Mouse (Mus musculus): ENCODE data around the gene Fam149a. TPM values are rescaled to one million over a fixed set of nuclear protein-coding genes. Genes with fewer than 3 reads are reported as not detected.

The Fam149a gene
- polyA plus RNA-seq, 1 experiment from 2014 or later, result 15.7 TPM

DNA sequence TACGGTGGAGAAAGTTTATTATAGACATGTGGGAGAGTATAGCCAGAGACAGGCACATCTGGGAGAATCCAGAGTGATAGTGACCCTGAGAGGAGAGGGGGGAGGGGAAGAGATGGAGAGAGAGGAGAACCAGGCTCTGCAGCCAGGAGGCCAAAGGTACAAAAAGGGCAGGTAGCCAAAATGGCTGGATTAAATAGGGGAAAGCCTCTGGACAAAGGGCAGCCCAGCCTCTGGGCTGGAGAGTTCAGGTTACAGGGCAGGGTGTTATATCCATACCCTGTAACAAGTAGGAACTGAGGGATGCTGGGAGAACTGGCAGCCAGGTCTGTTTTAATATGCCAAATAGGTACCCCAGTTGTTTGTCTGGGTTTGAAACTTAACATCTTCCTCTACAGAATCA lies 18.9 kb downstream of the Fam149a start:
- Histone ChIP-seq H3K9me3 (replicated peaks) (no peaks in the 10 kb centered on the region), H3K4me2 (replicated peaks) (no peak overlapping the region), H3K4me3 (replicated peaks) (no peak overlapping the region)

GRCm38 (mm10) chr8:45362323-45362722 lies 19.8 kb downstream of the Fam149a start:
- Histone ChIP-seq H3K9ac (no peak overlapping the region), H3K36me3 (no peaks in the 10 kb centered on the region), H3K9me3 (replicated peaks) (no peaks in the 10 kb centered on the region), H3K27me3 (no peaks in the 10 kb centered on the region), H3K4me3 (replicated peaks) (no peak overlapping the region), H3K4me1 (no peaks in the 10 kb centered on the region), H3K27ac (replicated peaks) (no peak overlapping the region), H3K4me2 (replicated peaks) (no peak overlapping the region)
- WGBS, result 57% methylated on average over 6 of the region's 6 CpGs
- no peak for ATAC-seq (ENCODE audit: insufficient number of reproducible peaks, low FRiP score, low TSS enrichment, low read depth)

More for the DNA sequence above, 18.9 kb downstream of the Fam149a start:
- Histone ChIP-seq H3K27me3 (no peaks in the 10 kb centered on the region), H3K9ac (no peak overlapping the region), H3K27ac (replicated peaks) (no peak overlapping the region), H3K36me3 (no peaks in the 10 kb centered on the region), H3K4me1 (no peaks in the 10 kb centered on the region)
- no peak for ATAC-seq (ENCODE audit: insufficient number of reproducible peaks, low FRiP score, low TSS enrichment, low read depth)
- 51% methylated on average over 1 of the region's 1 CpGs for WGBS

DNA sequence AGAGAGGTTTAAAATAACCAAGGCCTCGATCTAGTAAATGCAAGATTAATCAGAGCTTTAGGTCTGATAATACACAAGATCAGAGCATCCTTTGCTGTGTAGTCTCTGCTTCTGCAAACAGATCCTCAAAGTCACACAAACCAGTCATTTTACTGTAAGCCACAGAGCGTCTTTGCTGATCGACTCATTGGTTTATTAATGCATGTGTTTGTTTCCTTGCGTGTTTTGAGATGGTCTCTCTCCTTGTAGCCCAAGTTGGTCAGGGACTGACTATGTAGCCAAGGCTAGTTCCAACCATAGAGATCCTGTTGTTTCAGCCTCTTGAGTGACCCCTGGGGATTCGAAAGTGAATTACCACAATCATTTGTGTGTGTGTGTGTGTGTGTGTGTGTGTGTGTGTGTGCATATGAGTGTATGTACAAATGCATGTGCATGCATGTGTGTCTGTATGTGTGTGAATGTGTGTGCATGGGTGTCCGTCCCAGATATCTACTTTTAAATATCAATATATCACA lies 22.9 kb downstream of the Fam149a start:
- Histone ChIP-seq H3K4me2 (replicated peaks) (peak overlapping the region; percentile 87), H3K36me3 (0 out of 2 replicates have a peak, but pooled peaks cover 3% of the 10 kb centered on the region), H3K4me1 (no peaks in the 10 kb centered on the region), H3K4me3 (replicated peaks) (peak overlapping the region; percentile 65), H3K27me3 (no peaks in the 10 kb centered on the region), H3K9me3 (replicated peaks) (no peaks in the 10 kb centered on the region), H3K27ac (replicated peaks) (no peak overlapping the region), H3K9ac (no peak overlapping the region)
- no peak for ATAC-seq (ENCODE audit: insufficient number of reproducible peaks, low FRiP score, low TSS enrichment, low read depth)
- WGBS, result 77% methylated on average over 6 of the region's 6 CpGs

- Histone ChIP-seq H3K27me3 (no peaks in the 10 kb centered on the region), H3K4me2 (replicated peaks) (peak overlapping the region; percentile 87), H3K36me3 (0 out of 2 replicates have a peak, but pooled peaks cover 3% of the 10 kb centered on the region), H3K4me3 (replicated peaks) (peak overlapping the region; percentile 65), H3K9me3 (replicated peaks) (no peaks in the 10 kb centered on the region), H3K9ac (peak overlapping the region; percentile 64), H3K27ac (replicated peaks) (peak overlapping the region; percentile 66), H3K4me1 (no peaks in the 10 kb centered on the region)
- WGBS, result 2% methylated on average over 49 of the region's 49 CpGs
- ATAC-seq (ENCODE audit: insufficient number of reproducible peaks, low FRiP score, low TSS enrichment, low read depth), result peak; percentile 79; the same call in 1 of the 2 replicates
Observed at GRCm38 (mm10) chr8:45358132-45358918, 23.8 kb downstream of the Fam149a start.

DNA sequence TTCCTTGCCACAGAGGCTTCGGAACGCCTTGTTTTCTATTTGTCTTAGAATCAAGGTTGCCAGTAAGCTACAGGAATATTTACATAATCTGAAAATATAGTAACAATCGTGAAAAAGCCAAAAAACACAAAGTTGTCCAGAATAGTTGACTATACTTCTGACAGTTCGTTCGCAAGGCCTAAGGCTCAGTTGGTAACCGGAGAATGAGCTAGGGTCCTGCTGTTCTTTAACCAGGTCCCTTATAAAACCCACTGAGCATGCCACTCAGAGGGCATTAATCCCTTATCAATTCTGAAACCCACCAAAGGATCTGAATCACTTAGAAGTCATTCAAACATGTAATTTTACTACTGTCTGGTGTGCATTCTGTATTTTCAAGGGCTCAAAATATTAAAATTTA lies 26.3 kb downstream of the Fam149a start:
- no peaks in the 10 kb centered on the region for H3K27me3 ChIP-seq

DNA sequence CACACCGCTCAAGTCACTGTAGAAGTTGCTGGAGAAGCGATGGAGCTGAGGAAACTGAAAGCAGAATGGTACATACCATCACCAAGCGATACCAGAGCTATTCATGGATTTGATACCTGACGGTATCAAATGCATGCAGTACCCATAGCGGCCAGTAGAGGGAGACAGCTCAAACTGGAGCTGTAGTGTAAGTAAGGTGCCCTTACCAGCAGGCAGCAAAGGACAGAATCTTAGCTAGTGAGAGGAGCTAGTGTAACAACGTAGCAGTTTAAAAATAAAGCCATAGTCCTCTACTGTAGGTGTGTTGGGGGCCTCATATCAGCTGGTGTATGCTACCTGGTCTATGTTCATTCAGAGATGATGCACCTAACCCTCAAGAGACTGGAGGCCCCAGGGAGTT lies 37.1 kb downstream of the Fam149a start:
- no peak for ATAC-seq (ENCODE audit: insufficient number of reproducible peaks, low FRiP score, low TSS enrichment, low read depth)
- WGBS, result 13% methylated on average over 6 of the region's 6 CpGs
- Histone ChIP-seq H3K4me1 (no peaks in the 10 kb centered on the region), H3K9me3 (replicated peaks) (no peaks in the 10 kb centered on the region), H3K4me3 (replicated peaks) (no peak overlapping the region), H3K4me2 (replicated peaks) (no peak overlapping the region), H3K9ac (no peak overlapping the region), H3K36me3 (no peaks in the 10 kb centered on the region; the same call in 1 of the 2 replicates), H3K27me3 (no peaks in the 10 kb centered on the region), H3K27ac (replicated peaks) (no peak overlapping the region)

More for the DNA sequence above, 26.3 kb downstream of the Fam149a start:
- Histone ChIP-seq H3K9ac (no peak overlapping the region), H3K4me3 (replicated peaks) (no peak overlapping the region), H3K9me3 (replicated peaks) (no peaks in the 10 kb centered on the region), H3K4me1 (no peaks in the 10 kb centered on the region), H3K36me3 (0 out of 2 replicates have a peak, but pooled peaks cover 8% of the 10 kb centered on the region), H3K4me2 (replicated peaks) (no peak overlapping the region), H3K27ac (replicated peaks) (no peak overlapping the region)
- 84% methylated on average over 6 of the region's 6 CpGs for WGBS
- ATAC-seq (ENCODE audit: insufficient number of reproducible peaks, low FRiP score, low TSS enrichment, low read depth), result no peak

DNA sequence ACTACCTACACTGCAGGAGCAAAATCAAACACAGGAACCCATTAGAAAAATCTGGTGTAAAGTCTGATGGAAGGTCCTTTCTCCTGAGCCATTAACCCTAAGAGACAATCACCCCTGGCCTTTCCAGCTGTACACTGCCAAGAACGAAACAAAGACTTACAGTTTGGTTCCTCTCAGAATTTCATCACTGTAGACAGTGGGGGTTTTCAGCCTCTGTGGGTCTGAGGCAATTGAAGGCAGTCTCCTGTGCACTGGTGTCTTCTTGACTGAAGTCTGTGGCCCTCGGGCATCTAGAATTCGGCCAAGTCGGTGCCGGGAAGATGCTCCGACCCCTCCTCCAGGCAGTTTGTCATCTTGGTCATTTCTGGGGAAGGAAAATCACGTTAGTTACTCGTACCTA lies 37.8 kb downstream of the Fam149a start:
- Histone ChIP-seq H3K36me3 (no peaks in the 10 kb centered on the region; the same call in 1 of the 2 replicates), H3K9ac (no peak overlapping the region), H3K9me3 (replicated peaks) (no peaks in the 10 kb centered on the region), H3K27ac (replicated peaks) (no peak overlapping the region), H3K4me2 (replicated peaks) (no peak overlapping the region), H3K4me3 (replicated peaks) (no peak overlapping the region), H3K4me1 (no peaks in the 10 kb centered on the region), H3K27me3 (no peaks in the 10 kb centered on the region)
- ATAC-seq (ENCODE audit: insufficient number of reproducible peaks, low FRiP score, low TSS enrichment, low read depth), result no peak
- 86% methylated on average over 8 of the region's 8 CpGs for WGBS

DNA sequence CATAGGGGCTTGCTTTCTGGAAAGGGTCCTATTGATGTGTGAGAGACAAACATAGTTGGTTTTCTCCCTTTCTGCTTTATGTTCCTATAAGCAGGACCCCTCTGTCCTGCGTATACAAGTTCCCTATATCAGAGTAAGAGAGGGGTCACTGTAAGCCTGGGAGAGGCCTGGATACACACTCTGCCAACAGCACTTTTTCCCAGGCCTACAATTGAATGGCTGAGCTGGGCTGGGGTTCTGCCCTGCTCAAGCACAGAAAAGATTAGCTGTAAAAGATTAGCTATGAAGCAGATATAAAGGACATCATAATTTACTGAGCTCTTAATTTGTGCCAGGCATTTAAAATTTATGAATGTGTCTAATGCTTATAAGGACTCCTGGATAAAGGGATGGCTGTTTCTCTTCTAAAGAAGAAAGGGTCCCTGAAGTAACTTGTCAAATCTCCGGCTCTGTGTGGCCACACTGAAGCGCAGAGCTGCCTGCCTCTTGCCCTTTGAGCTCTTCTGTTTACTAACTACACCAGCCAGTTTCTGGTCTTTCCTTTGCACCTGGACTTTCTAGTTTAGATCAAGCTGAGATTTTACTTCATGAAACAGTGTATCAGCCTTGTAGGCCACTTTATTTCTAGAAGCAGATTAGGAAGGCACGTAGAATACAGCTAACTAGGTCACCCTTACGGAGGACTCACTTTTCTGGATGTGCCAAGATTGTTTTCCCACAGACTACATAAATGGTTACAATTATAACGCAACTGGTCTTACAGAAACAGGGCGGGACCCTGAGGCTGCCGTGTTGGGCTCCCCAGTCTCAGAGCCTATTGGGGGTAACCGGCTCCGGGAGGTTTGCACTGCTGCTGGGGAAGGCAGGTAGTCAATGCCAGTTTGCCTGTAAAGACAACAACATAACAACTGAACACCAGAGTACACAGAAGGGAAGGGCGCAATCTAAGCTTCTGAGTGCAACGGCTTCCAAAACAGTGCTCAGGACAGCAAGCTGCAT lies 40.2 kb downstream of the Fam149a start:
- H3K9ac ChIP-seq, result no peak overlapping the region
- H3K27me3 ChIP-seq, result no peaks in the 10 kb centered on the region
- no peaks in the 10 kb centered on the region for H3K4me1 ChIP-seq
- no peak overlapping the region for H3K27ac ChIP-seq (replicated peaks)
- no peaks in the 10 kb centered on the region for H3K36me3 ChIP-seq
- H3K4me2 ChIP-seq (replicated peaks), result no peak overlapping the region
- WGBS, result 82% methylated on average over 12 of the region's 12 CpGs
- no peak overlapping the region for H3K4me3 ChIP-seq (replicated peaks)
- no peak for ATAC-seq (ENCODE audit: insufficient number of reproducible peaks, low FRiP score, low TSS enrichment, low read depth)
- no peaks in the 10 kb centered on the region for H3K9me3 ChIP-seq (replicated peaks)

DNA sequence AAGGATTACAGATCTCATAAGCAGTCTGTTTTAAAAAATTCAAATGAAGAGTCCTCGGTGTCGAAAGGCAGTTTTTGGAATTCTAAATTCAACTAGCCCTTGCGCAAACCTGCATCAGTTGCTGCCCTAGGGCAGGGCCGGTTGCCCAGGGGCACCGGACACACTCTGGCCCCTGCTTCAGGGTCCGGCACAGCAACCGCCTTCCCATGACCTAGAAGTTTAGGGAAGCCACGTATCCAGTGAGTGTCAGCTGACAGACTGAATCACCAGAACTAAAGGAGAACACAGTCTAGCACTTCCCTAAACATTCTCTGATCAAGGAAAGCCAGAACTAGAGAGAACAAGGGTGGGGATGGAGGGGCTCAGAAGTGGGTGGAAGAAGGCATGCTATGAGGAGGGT lies 48.6 kb downstream of the Fam149a start:
- Histone ChIP-seq H3K4me3 (replicated peaks) (peak overlapping the region; percentile 53), H3K36me3 (no peaks in the 10 kb centered on the region), H3K4me2 (replicated peaks) (peak overlapping the region; percentile 86), H3K9ac (peak overlapping the region; percentile 35; the same call in 1 of the 2 replicates), H3K27ac (replicated peaks) (0 out of 2 replicates have a peak overlapping the region, but pooled peaks have one; percentile 18), H3K27me3 (no peaks in the 10 kb centered on the region), H3K4me1 (peaks cover 6% of the 10 kb centered on the region), H3K9me3 (replicated peaks) (no peaks in the 10 kb centered on the region)
- WGBS, result 2% methylated on average over 8 of the region's 8 CpGs
- 0 out of 2 replicates have a peak, but pooled peaks have one; percentile 2 for ATAC-seq (ENCODE audit: insufficient number of reproducible peaks, low FRiP score, low TSS enrichment, low read depth)

- Histone ChIP-seq H3K36me3 (no peaks in the 10 kb centered on the region), H3K4me2 (replicated peaks) (peak within 1 kb of the TSS; percentile 86), H3K27me3 (no peaks in the 10 kb centered on the region), H3K4me1 (peaks cover 6% of the 10 kb centered on the region), H3K9me3 (replicated peaks) (no peaks in the 10 kb centered on the region), H3K4me3 (replicated peaks) (peak within 1 kb of the TSS; percentile 53), H3K9ac (peak within 1 kb of the TSS; percentile 35), H3K27ac (replicated peaks) (0 out of 2 replicates have a peak within 1 kb of the TSS, but pooled peaks have one; percentile 18)
- WGBS, result under 1% methylated on average over 42 of the region's 44 CpGs
- peak; percentile 81 for ATAC-seq (ENCODE audit: insufficient number of reproducible peaks, low FRiP score, low TSS enrichment, low read depth)
Observed at GRCm38 (mm10) chr8:45332685-45333409, 49.2 kb downstream of the Fam149a start, which contains the start of gene Cyp4v3. Gene Cyp4v3 (minus strand): TSS chr8:45333216.
